Mouse (Mus musculus): ENCODE measurements at regions not wholly inside any gene's neighbourhood (a gene's known extent, or its start where the extent isn't known, plus 50 kb on each side); places are given as distances from the start of the nearest gene placed in this dataset.

GRCm38 (mm10) chr4:68179551-68179950, 774.6 kb downstream of the Brinp1 start:
- intact Hi-C loops (cut with DNase I), result no loop called here
- DNase-seq (ENCODE audit: low spot score in 2 of 2), result no peak

DNA sequence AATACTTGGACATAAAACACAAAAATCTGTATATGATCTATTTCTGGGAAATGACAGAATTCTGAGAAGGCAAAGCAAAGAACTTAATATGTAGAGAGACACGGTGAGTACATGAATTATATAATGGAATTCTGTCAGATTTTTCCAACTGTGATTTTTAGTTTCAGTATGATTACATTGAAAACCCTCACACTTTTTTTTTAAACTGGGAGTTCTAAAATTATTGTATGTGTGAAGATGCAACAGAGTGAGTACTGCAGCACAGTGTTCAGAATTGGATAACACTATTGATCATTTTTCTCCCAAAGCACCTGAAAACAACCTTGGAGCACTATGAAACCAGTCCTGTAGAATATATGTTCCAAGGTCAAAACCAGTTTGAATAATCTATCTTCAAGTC, 797.7 kb downstream of the Brinp1 start:
- DNase-seq (ENCODE audit: low spot score in 2 of 2), result peak in 1 of 2 experiments; percentile 1
- intact Hi-C loops (cut with DNase I), result no loop called here

DNA sequence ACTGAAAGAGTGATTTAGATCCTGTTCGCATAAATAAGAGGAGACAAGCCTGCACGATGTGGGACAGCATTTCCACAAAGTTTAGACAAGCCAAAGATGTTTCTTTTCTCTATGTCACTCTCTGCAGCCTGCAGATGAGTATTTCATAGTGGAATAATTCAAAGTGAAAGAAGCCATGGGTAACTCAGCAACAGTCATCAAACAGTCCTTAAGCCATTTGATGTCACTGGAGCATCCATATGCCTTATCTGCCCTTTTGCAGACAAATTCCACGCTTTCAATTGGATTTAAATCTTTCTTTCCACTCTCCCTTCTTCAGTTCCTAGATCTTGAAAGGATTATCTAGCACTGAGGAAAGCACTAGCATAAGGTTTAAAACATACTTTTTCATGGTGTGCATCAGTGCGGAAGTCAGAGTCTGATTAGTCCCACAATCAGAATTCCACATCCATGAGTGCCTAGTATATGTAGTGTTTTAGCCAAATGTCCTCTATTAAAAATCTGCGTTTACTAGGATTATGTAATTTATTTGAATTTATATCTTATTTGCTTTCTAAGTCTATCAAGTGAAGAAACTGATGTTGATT, 805.6 kb downstream of the Brinp1 start:
- no peak for DNase-seq (ENCODE audit: low spot score in 2 of 2)
- intact Hi-C loops (cut with DNase I), result no loop called here

DNA sequence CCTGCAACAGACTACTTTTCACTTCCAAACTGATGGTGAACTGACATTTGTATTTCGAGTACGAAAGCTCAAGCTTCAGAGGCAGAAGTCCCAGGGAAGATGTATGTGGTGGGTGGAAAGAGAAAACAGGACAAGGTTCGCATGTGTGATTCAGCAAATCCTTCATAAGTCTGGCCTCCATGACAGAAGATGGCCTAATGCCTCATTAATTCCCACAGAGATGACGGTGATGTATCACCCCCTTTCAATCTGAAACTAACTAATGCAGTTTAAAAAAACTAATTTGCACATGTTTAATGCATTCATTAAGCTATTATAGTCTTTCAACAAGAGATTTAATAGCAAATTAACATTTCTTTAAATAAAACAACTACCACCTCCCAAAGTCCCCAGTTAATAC, 826.1 kb downstream of the Brinp1 start:
- intact Hi-C loops (cut with DNase I), result no loop called here
- DNase-seq (ENCODE audit: low spot score in 2 of 2), result no peak

GRCm38 (mm10) chr4:68114502-68114901, 839.7 kb downstream of the Brinp1 start:
- DNase-seq (ENCODE audit: low spot score in 2 of 2), result no peak
- intact Hi-C loops (cut with DNase I), result no loop called here

DNA sequence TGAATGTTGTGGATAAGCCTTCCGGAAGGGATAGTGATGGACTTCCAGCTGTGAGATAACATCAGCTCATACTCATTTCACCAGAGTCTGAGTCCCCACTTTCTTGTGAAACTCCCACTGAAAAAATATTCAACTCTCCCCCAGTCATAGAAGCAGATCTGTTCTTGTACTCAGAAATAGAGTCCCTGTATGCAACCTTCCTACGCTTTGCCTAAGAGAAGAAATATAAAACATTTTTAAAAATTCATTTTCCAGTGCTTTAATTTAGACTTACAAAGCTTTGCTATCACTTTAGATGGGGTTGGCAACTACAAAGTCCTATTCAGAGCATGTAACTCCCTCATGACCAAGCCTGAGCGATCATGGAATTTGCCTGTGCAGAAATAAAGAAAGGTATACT, 868.9 kb downstream of the Brinp1 start:
- DNase-seq (ENCODE audit: low spot score in 2 of 2), result peak in 1 of 2 experiments; percentile 3
- intact Hi-C loops (cut with DNase I), result no loop called here

DNA sequence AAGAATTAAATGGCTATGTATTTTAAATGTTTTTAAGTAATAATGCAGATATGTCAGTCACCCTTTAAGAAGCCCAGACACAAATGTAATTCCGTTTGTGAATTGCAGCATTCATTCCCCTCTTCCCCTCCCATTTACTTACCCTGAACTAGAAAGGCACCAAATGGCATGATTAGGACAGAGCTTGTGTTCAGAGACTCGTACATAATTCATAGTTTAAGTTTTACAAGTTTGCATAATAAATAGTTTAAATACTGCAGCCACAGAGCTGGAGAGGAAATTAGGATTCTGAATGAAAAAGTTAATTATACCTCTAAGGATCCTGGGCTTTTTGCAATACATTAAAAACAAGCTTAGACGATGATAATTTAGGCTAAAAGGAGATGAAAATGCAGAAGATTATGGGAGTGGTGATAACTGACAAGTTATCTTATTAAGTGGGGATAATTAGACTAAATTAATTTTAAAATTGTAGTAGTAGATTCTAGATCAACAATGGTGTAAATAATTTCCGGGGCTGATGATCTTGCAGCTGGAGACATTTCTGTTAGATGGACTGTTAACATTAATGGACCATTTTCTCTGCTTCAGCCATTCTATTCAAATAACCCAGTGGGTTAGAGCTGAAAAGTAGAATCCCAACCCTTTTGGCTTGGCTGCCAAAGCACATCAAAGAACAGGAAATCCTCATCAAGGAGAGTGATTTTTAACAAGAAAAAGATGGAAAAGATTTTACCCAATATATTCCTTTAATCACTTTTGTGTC, 897.2 kb downstream of the Brinp1 start:
- DNase-seq (ENCODE audit: low spot score in 2 of 2), result no peak

DNA sequence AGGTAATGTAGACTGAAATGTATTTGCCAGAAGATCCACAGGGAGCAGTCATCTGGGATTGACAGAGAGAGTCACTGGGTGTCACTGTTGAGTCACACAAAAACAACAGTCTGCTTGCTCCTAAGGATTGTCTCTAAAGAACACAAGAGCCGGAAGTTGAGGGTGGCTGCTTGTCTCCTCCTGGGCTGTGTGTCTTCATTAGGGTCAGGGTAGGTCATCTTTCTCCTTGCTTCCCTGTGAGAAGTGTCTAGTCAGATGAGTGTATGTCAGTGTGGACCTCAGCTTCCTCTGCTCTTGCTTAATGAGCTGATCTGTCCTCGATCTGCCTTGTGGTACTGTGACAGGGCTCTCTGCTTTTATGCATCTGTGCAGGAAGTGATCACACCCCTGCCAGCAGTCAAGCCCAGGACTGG, 931.3 kb downstream of the Brinp1 start:
- intact Hi-C loops (cut with DNase I), result loop anchor here (2.0 kb wide), 1 partner anchor 928 kb away; no protein-coding TSS in a partner anchor
- peak; percentile 69 to 77 for DNase-seq (ENCODE audit: low spot score in 2 of 2)

More for the DNA sequence above, 897.2 kb downstream of the Brinp1 start:
- intact Hi-C loops (cut with DNase I), result no loop called here

- no peak for DNase-seq (ENCODE audit: low spot score in 2 of 2)
These were observed 942.8 kb downstream of the Brinp1 start for GRCm38 (mm10) chr4:68011371-68011770.

DNA sequence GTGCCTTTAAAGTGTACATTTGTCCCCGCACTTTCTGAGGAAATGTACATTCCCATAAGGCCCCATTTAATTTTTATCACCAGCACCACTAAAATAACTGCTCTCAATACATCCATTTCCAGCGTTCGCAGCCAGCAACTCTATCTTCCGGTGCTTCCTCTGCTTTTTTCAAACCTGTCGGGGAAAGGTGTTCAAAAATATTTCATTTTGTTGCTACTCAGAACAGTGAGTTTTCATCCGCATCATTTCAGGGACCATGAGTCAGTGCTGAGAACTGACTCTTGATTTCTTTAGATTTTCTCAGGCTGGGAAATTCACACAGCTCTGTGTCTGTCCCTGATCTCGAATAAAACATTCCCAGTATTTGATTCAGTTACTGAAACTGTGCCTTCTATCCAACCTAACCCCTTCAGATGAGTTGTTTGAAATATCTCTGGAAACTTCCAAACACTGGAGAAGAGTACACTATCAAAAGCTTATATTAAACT, 959.4 kb downstream of the Brinp1 start:
- no peak for DNase-seq (ENCODE audit: low spot score in 2 of 2)
- intact Hi-C loops (cut with DNase I), result no loop called here

More at GRCm38 (mm10) chr4:68011371-68011770, 942.8 kb downstream of the Brinp1 start:
- intact Hi-C loops (cut with DNase I), result loop anchor here (10.0 kb wide), 1 partner anchor 1087 kb away; no protein-coding TSS in a partner anchor

DNA sequence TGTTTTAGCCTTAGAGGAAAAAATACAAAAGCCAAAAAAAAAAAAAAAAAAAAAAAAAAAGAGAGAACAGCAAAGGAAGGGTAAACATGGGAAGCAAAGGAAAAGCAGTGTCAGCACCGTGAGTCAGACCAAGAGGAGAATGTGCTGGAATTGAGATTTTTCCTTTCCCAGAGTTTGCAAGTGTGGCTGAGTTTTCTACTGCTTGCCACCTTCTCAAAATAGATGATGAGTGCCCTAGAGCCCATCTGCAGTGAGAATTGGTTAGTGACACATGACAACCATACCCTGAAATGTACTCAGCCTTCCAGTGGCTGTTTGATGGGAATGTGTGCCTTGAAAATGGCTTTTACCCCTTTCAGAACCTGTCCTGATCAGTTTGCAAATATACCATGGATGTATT, 990.7 kb downstream of the Brinp1 start:
- intact Hi-C loops (cut with DNase I), result no loop called here
- DNase-seq (ENCODE audit: low spot score in 2 of 2), result peak in 1 of 2 experiments; percentile 4

DNA sequence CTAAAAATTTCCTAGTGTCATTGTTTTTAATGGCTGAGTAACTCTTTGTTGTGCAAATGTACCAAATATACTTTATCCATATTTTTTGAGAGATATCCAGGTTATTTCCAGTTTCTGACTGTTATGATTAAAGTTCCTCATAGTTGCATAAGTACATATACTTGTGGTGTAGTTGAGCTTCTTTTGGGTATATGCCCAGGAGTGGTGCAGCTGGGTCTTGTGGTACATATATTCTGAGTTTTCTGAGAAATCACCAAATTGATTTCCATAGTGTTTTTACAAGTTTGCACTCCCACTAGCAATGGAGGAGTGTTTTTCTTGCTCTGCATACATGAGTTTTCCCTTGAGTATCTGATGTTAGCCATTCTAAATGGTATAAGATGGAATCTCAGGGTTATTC, 1006.2 kb downstream of the Brinp1 start:
- no peak for DNase-seq (ENCODE audit: low spot score in 2 of 2)
- intact Hi-C loops (cut with DNase I), result no loop called here

DNA sequence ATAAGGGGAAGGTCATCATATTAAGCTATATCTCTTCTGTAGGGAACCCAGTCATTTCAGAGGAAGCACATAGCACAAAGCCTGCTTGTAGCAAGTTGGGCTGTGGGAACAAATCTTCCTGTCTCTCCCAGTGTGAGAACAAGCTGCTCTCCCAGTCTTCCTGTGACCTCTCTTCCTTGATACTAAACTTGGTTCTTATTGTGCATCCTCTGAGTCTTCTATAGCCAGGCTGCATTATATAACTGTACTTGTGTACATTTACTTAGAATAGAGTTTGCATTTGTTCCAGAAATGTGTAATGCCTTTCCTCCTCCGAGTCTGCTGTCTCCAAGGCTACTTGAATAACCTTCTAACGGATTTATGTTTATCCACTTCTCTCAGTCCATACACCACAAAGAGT, 1021.7 kb downstream of the Brinp1 start:
- intact Hi-C loops (cut with DNase I), result no loop called here
- DNase-seq (ENCODE audit: low spot score in 2 of 2), result peak; percentile 19 to 36

DNA sequence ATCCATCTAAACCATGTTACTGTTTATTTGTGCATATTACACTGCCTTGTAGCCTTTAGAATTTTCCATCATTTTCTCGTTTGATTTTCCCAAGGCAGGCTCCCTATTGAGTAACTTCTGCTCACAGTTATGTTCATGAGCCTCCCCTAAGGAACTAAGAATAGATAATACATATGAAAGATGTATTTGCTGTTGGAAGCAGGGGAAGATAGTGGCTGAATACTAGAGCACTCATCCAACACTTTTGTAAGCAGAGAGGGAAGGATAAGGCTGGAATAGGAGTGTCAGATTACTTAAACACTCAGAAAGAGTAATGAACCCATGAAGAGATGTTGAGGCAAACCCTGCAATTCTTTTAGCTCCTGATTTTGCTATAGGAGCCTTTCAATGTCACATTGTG, 1055.1 kb downstream of the Brinp1 start:
- DNase-seq (ENCODE audit: low spot score in 2 of 2), result no peak
- intact Hi-C loops (cut with DNase I), result no loop called here

GRCm38 (mm10) chr4:67891946-67892575, 1062.1 kb downstream of the Brinp1 start:
- intact Hi-C loops (cut with DNase I), result no loop called here
- no peak for DNase-seq (ENCODE audit: low spot score in 2 of 2)

DNA sequence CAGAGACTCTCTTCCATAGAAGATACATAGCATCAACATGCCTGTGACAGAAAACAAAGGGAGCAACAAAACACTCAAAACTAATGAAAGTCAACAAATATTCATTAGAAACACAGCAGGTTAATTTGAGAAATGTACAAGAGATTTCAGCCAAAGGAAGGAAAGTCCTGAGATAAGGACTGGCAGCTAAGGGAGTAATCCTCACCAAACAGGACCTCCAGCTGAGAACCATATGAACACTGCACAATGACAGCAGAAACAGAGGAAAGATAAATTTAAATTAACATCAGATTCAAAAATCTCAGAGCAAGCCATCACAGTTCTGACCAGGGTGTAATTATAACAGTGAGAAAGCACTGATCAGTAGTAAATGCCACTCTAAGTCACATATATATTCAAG, 1060.6 kb downstream of the Tlr4 start:
- DNase-seq (ENCODE audit: low spot score in 2 of 2), result no peak
- intact Hi-C loops (cut with DNase I), result no loop called here

DNA sequence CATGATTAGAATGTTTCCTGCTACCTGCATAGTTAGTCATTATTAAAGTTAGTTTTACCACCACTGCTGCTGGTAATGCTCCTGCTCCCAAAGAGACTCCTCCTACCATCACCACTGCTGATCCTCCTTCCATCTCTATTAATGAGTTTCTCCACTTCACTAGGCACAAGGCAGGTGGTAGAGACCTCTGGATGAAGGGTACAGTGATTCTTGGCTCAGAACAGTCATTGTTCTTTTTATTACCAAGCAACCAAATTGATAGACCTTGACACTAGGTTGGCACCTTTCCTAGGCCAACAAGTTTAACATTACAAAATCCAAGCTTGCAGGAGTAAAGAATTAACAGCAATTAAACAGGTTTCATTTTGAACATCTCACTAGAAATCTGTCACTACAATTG, 1057.8 kb downstream of the Tlr4 start:
- no peak for DNase-seq (ENCODE audit: low spot score in 2 of 2)
- intact Hi-C loops (cut with DNase I), result no loop called here

GRCm38 (mm10) chr4:67862218-67862617, 1034.8 kb downstream of the Tlr4 start:
- no peak for DNase-seq (ENCODE audit: low spot score in 2 of 2)
- intact Hi-C loops (cut with DNase I), result no loop called here

DNA sequence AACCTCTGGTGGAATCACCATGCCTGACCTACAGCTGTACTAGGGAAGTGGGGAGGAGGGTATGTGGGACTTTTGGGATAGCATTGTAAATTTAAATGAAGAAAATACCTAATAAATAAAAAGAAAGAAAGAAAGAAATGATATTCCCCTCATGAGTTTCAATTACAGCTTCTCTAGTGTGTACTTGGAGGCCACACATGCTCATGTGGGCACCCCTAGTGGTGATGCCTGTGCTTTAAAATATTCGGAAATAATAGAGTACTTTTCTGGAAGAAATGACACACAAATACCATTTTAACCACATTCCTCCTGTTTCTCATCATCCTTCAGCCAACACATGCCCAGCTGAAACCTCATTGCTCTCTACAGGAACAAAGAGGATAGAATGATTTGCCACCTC, 1034.4 kb downstream of the Tlr4 start:
- intact Hi-C loops (cut with DNase I), result no loop called here

DNA sequence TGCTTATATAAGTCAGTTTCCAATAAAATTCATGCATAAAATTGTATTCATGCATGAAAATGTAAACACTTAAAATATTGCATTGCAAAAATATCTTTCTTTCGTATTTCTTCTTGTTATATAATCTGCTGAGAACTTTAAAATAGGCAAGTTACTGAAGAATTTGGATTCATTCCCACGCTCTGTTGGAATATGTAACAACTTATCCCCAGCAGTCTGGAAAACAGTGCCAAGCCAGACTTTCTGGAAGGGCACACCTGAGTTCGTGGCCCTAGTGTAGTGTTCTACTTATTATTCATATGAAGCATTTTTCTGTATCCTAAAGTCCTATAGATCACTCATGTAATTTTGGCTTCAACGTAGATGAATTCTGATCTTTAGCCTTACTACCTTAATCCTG, 1025.6 kb downstream of the Tlr4 start:
- peak; percentile 12 to 67 for DNase-seq (ENCODE audit: low spot score in 2 of 2)
- intact Hi-C loops (cut with DNase I), result no loop called here

More for the DNA sequence above, 1034.4 kb downstream of the Tlr4 start:
- DNase-seq (ENCODE audit: low spot score in 2 of 2), result no peak

All from left cerebral cortex, postnatal 14 days (tissue).